Mouse (Mus musculus) embryo, embryonic 9.5 days (tissue): ENCODE results near the gene Rad50.

Source experiments
- DNase-seq: peaks from one replicate; pipeline ENCODE4 v3.0.0-alpha.2; 2017; ENCODE audit errors: extremely low spot score

Gene Rad50

GRCm38 (mm10) chr11:53698521-53698920 lies 8.6 kb downstream of the Rad50 start:
- no peak for DNase-seq

GRCm38 (mm10) chr11:53691979-53692378 lies 15.1 kb downstream of the Rad50 start:
- DNase-seq = no peak

GRCm38 (mm10) chr11:53682994-53683530 lies 24.1 kb downstream of the Rad50 start:
- DNase-seq = no peak

GRCm38 (mm10) chr11:53682170-53682569 lies 24.9 kb downstream of the Rad50 start:
- DNase-seq = no peak

GRCm38 (mm10) chr11:53681686-53682085 lies 25.4 kb downstream of the Rad50 start:
- DNase-seq = no peak

- no peak for DNase-seq
These were observed 27.0 kb downstream of the Rad50 start for GRCm38 (mm10) chr11:53680141-53680540.

- no peak for DNase-seq
These were observed 35.7 kb downstream of the Rad50 start for GRCm38 (mm10) chr11:53671414-53671813.

- DNase-seq = no peak
These were observed 43.0 kb downstream of the Rad50 start for GRCm38 (mm10) chr11:53664091-53664490.

- DNase-seq = no peak
These were observed 44.1 kb downstream of the Rad50 start for GRCm38 (mm10) chr11:53662794-53663674.

- no peak for DNase-seq
These were observed 49.3 kb downstream of the Rad50 start for GRCm38 (mm10) chr11:53657828-53658227.

- DNase-seq = no peak
These were observed 49.7 kb downstream of the Rad50 start for GRCm38 (mm10) chr11:53657381-53657780.

- no peak for DNase-seq
These were observed 50.4 kb downstream of the Rad50 start for GRCm38 (mm10) chr11:53656558-53657202.

- no peak for DNase-seq
These were observed 52.1 kb downstream of the Rad50 start for GRCm38 (mm10) chr11:53655043-53655442.

GRCm38 (mm10) chr11:53652427-53652826 lies 54.7 kb downstream of the Rad50 start:
- DNase-seq = no peak

GRCm38 (mm10) chr11:53651441-53651840 lies 55.7 kb downstream of the Rad50 start:
- DNase-seq = no peak

GRCm38 (mm10) chr11:53644017-53644416 lies 63.1 kb downstream of the Rad50 start:
- no peak for DNase-seq

- DNase-seq = no peak
These were observed 64.3 kb downstream of the Rad50 start for GRCm38 (mm10) chr11:53642744-53643279.

GRCm38 (mm10) chr11:53637803-53638260 lies 69.3 kb downstream of the Rad50 start:
- DNase-seq = no peak

GRCm38 (mm10) chr11:53637046-53637802 lies 69.9 kb downstream of the Rad50 start:
- peak; percentile 43 for DNase-seq

- peak; percentile 27 for DNase-seq
These were observed 70.9 kb downstream of the Rad50 start for GRCm38 (mm10) chr11:53636183-53636646.

GRCm38 (mm10) chr11:53635590-53636182 lies 71.4 kb downstream of the Rad50 start:
- no peak for DNase-seq
